Mouse (Mus musculus): ENCODE data around the gene Uso1.

DNA sequence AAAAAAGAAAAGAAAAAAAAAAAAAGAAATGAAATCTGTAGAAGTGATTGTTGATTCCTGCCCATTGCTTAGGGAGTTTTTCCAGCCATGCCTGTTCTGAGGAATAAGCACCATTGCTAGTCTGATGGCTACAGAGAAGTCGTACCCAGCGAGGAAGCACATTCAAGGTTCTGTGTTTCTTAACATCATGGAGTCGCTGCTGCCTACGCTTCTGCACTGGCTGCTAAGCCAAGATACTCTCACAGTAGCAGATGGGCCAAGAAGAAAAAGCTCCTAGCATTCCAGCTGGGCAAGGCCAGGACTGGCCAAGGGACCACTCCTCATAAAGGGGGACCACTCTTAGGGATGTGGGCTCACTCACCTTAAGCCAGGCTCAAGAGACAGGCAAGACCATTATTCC is 40.0 kb upstream of the Uso1 start:
- TF ChIP-seq CTCF (IDR thresholded peaks at IDR 0.05; ENCODE audit: low read depth) (no peak), EP300 (IDR thresholded peaks at IDR 0.05; ENCODE audit: low read depth) (no peak)
